Mouse (Mus musculus) kidney, embryonic 15.5 days (tissue): ENCODE data around the gene Pagr1a. TPM values are rescaled to one million over a fixed set of nuclear protein-coding genes. Genes with fewer than 3 reads are reported as not detected.

Source experiments
- ATAC-seq: fragments of 200-750 bp; cut with Nextera tagmentation; replicated peaks from 2 replicates; pipeline ENCODE4 v1.8.0; 2017; ENCODE audit warnings: moderate TSS enrichment; ENCODE audit not compliant: low FRiP score
- H3K27ac ChIP-seq: fragments of 300-500 bp; sonication (generic); 2 replicates; pipeline ENCODE4 v1.5.1; 2015; ENCODE audit warnings: mild to moderate bottlenecking, inconsistent platforms
- H3K27me3 ChIP-seq: fragments of 300-500 bp; sonication (generic); 2 replicates; pipeline ENCODE4 v1.6.1; 2015; ENCODE audit warnings: inconsistent platforms
- H3K36me3 ChIP-seq: fragments of 300-500 bp; sonication (generic); 2 replicates; pipeline ENCODE4 v1.6.1; 2015; ENCODE audit warnings: inconsistent platforms
- H3K4me1 ChIP-seq: fragments of 300-500 bp; sonication (generic); 2 replicates; pipeline ENCODE4 v1.6.1; 2015; ENCODE audit warnings: inconsistent platforms
- H3K4me2 ChIP-seq: fragments of 300-500 bp; sonication (generic); 2 replicates; pipeline ENCODE4 v1.6.1; 2015; ENCODE audit warnings: moderate library complexity, mild to moderate bottlenecking, inconsistent platforms
- H3K4me3 ChIP-seq: fragments of 300-500 bp; sonication (generic); replicated peaks from 2 replicates; pipeline ENCODE4 v1.5.1; 2015; ENCODE audit warnings: mild to moderate bottlenecking, inconsistent platforms
- H3K9ac ChIP-seq: fragments of 300-500 bp; sonication (generic); 2 replicates; pipeline ENCODE4 v1.6.1; 2015; ENCODE audit warnings: mild to moderate bottlenecking, inconsistent platforms
- H3K9me3 ChIP-seq: fragments of 300-500 bp; sonication (generic); replicated peaks from 2 replicates; pipeline ENCODE4 v1.6.1; 2016; ENCODE audit warnings: inconsistent platforms
- WGBS: fragments of 180-500 bp; shearing (Covaris S2); methylation state at CpG from one replicate; pipeline ENCODE4 v1.1.7; 2015; ENCODE audit warnings: mixed read lengths; 5-methylcytosine and 5-hydroxymethylcytosine counted together
- polyA plus RNA-seq: library from polyadenylated mRNA; unstranded; fragments of >200 nt; fragmentation: Nextera tagmentation; extraction: Ambion mirVana; gene quantifications from 2 replicates; pipeline ENCODE4 v1.2.1, GENCODE M21; 2015

Gene Pagr1a
- polyA plus RNA-seq, 1 experiment from 2014 or later = 59.5 TPM

- H3K9me3 ChIP-seq = no peaks in the 10 kb centered on the region
- peak overlapping the region; percentile 99 for H3K27ac ChIP-seq
- no peaks in the 10 kb centered on the region for H3K27me3 ChIP-seq
- 1% methylated on average over 14 of the region's 48 CpGs for WGBS
- H3K4me2 ChIP-seq = peak overlapping the region; percentile 92
- H3K4me3 ChIP-seq = peak overlapping the region; percentile 77
- ATAC-seq = peak; percentile 44
- peaks cover 65% of the 10 kb centered on the region for H3K36me3 ChIP-seq
- H3K9ac ChIP-seq = peak overlapping the region; percentile 97
- peaks cover 52% of the 10 kb centered on the region for H3K4me1 ChIP-seq
Measured at GRCm38 (mm10) chr7:127026161-127026600, 9.0 kb upstream of the Pagr1a start.

- peak overlapping the region; percentile 92 for H3K4me2 ChIP-seq
- H3K27ac ChIP-seq = peak overlapping the region; percentile 99
- no peaks in the 10 kb centered on the region for H3K9me3 ChIP-seq
- under 1% methylated on average over 59 of the region's 65 CpGs for WGBS
- H3K4me3 ChIP-seq = peak overlapping the region; percentile 77
- peaks cover 57% of the 10 kb centered on the region for H3K4me1 ChIP-seq
- no peak; the same call in 1 of the 2 replicates for ATAC-seq
- peak overlapping the region; percentile 97 for H3K9ac ChIP-seq
- peaks cover 60% of the 10 kb centered on the region for H3K36me3 ChIP-seq
- no peaks in the 10 kb centered on the region for H3K27me3 ChIP-seq
Measured at GRCm38 (mm10) chr7:127025556-127026160, 8.5 kb upstream of the Pagr1a start.

GRCm38 (mm10) chr7:127024755-127025555 is 7.8 kb upstream of the Pagr1a start:
- peak overlapping the region; percentile 77 for H3K4me3 ChIP-seq
- under 1% methylated on average over 30 of the region's 30 CpGs for whole genome bisulfite sequencing
- peak; percentile 20 for ATAC-seq
- H3K27me3 ChIP-seq = no peaks in the 10 kb centered on the region
- peak overlapping the region; percentile 97 for H3K9ac ChIP-seq
- no peaks in the 10 kb centered on the region for H3K9me3 ChIP-seq
- H3K27ac ChIP-seq = peak overlapping the region; percentile 99
- H3K4me2 ChIP-seq = peak overlapping the region; percentile 92
- H3K36me3 ChIP-seq = peaks cover 53% of the 10 kb centered on the region
- peaks cover 64% of the 10 kb centered on the region for H3K4me1 ChIP-seq

GRCm38 (mm10) chr7:127023896-127024690 is 6.9 kb upstream of the Pagr1a start:
- H3K4me1 ChIP-seq = peaks cover 73% of the 10 kb centered on the region
- WGBS = 22% methylated on average over 19 of the region's 19 CpGs

DNA sequence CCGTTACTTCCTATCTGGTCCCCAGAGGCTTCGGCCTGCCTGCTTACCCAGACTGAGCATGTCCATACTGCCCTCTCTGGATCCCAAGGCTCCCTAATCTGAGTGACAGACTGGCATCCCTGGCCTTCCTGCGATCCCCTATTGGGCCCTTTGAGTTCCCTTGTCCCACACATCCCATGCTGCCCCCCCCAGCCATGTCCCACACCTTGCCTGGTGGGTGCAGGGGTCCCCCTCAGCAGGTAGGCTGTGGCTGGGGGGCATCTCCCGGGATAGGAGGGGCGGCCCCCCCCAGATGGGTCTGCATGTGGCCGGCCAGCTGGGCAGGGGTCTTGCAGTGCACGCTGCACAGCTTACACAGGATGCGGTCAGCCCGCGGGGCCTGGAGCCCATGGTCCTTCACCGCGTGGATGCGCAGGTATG is 6.1 kb upstream of the Pagr1a start:
- Histone ChIP-seq H3K4me1 (peaks cover 75% of the 10 kb centered on the region), H3K4me2 (peak overlapping the region; percentile 92), H3K27ac (peak overlapping the region; percentile 99), H3K9ac (peak overlapping the region; percentile 97), H3K27me3 (no peaks in the 10 kb centered on the region), H3K9me3 (no peaks in the 10 kb centered on the region), H3K4me3 (peak overlapping the region; percentile 77), H3K36me3 (peaks cover 36% of the 10 kb centered on the region)
- WGBS = 77% methylated on average over 13 of the region's 13 CpGs
- ATAC-seq = no peak

More at GRCm38 (mm10) chr7:127023896-127024690, 6.9 kb upstream of the Pagr1a start:
- H3K9me3 ChIP-seq = no peaks in the 10 kb centered on the region
- H3K9ac ChIP-seq = peak overlapping the region; percentile 97
- H3K27me3 ChIP-seq = no peaks in the 10 kb centered on the region
- peak overlapping the region; percentile 92 for H3K4me2 ChIP-seq
- peaks cover 44% of the 10 kb centered on the region for H3K36me3 ChIP-seq
- peak overlapping the region; percentile 99 for H3K27ac ChIP-seq
- ATAC-seq = no peak
- H3K4me3 ChIP-seq = peak overlapping the region; percentile 77

DNA sequence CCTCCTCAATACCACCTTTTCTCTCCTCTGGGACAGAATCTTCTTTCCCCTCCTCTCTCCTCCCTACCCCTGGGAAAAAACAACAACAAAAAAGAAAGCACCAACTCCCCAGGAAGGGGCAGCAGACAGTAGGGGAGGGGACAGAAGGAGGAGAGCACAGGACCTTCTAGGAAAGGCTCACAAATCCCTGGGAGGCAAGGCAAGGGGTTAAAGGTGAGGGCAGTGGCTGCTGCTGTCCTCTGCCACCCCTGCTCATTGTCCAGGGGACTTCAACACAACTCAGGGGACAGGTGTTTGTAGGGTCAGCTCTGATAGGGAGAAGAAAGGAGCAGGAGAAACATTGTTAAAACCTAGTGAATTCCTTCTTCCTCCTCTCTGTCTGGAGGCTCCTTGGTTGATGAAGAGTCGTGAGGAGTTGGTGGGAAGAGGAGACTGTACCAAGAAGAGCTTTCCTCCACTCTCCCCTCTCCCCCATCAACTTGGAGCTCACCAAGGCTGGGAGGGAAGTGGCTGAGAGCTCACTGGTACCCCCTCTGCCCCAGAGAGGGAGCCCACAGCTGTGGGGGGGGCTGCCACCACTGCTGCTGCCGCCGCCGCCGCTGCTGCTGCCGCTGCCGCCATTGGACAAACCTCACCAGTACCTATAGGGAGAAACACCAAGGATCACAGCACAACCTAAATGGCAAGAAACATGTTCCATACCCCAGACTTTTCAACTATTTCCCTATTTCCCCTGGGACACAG is 5.5 kb upstream of the Pagr1a start:
- WGBS = 77% methylated on average over 7 of the region's 7 CpGs
- Histone ChIP-seq H3K9me3 (no peaks in the 10 kb centered on the region), H3K36me3 (peaks cover 32% of the 10 kb centered on the region), H3K4me3 (peak overlapping the region; percentile 77; the same call in 1 of the 2 replicates), H3K9ac (peak overlapping the region; percentile 97; the same call in 1 of the 2 replicates), H3K4me2 (peak overlapping the region; percentile 92), H3K27ac (peak overlapping the region; percentile 99), H3K4me1 (peaks cover 75% of the 10 kb centered on the region), H3K27me3 (no peaks in the 10 kb centered on the region)
- no peak for ATAC-seq

- 49% methylated on average over 5 of the region's 5 CpGs for WGBS
- Histone ChIP-seq H3K4me3 (peak overlapping the region; percentile 54), H3K4me1 (peaks cover 75% of the 10 kb centered on the region), H3K9ac (peak overlapping the region; percentile 62), H3K4me2 (peak overlapping the region; percentile 92), H3K36me3 (peaks cover 32% of the 10 kb centered on the region), H3K27me3 (no peaks in the 10 kb centered on the region), H3K27ac (peak overlapping the region; percentile 99), H3K9me3 (no peaks in the 10 kb centered on the region)
- no peak for ATAC-seq
Measured at GRCm38 (mm10) chr7:127021563-127022527, 4.7 kb upstream of the Pagr1a start.

- peak within 1 kb of the TSS; percentile 92 for H3K4me2 ChIP-seq
- peak; percentile 18; the same call in 1 of the 2 replicates for ATAC-seq
- no peaks in the 10 kb centered on the region for H3K27me3 ChIP-seq
- H3K36me3 ChIP-seq = peaks cover 32% of the 10 kb centered on the region
- peak within 1 kb of the TSS; percentile 54 for H3K4me3 ChIP-seq
- no peaks in the 10 kb centered on the region for H3K9me3 ChIP-seq
- peak within 1 kb of the TSS; percentile 99 for H3K27ac ChIP-seq
- H3K4me1 ChIP-seq = peaks cover 77% of the 10 kb centered on the region
- WGBS = 1% methylated on average over 37 of the region's 37 CpGs
- peak within 1 kb of the TSS; percentile 62 for H3K9ac ChIP-seq
Measured at GRCm38 (mm10) chr7:127020901-127021562, 3.9 kb upstream of the Pagr1a start, which contains the start of the genes Gm42742 and Prrt2. Gene Gm42742, minus strand, starts transcription at chr7:127021097. Gene Prrt2, minus strand, starts transcription at chr7:127021211.

GRCm38 (mm10) chr7:127020491-127020890 is 3.3 kb upstream of the Pagr1a start:
- Histone ChIP-seq H3K27ac (peak overlapping the region; percentile 99), H3K4me1 (peaks cover 82% of the 10 kb centered on the region)
- ATAC-seq = no peak

GRCm38 (mm10) chr7:127020031-127020430 is 2.9 kb upstream of the Pagr1a start:
- no peak for ATAC-seq

More at GRCm38 (mm10) chr7:127020491-127020890, 3.3 kb upstream of the Pagr1a start:
- Histone ChIP-seq H3K9me3 (no peaks in the 10 kb centered on the region), H3K9ac (peak overlapping the region; percentile 62), H3K36me3 (peaks cover 36% of the 10 kb centered on the region), H3K4me2 (peak overlapping the region; percentile 92), H3K27me3 (no peaks in the 10 kb centered on the region), H3K4me3 (peak overlapping the region; percentile 54)
- WGBS = 45% methylated on average over 5 of the region's 5 CpGs

More at GRCm38 (mm10) chr7:127020031-127020430, 2.9 kb upstream of the Pagr1a start:
- Histone ChIP-seq H3K9me3 (no peaks in the 10 kb centered on the region), H3K4me3 (peak overlapping the region; percentile 54), H3K4me2 (peak overlapping the region; percentile 92), H3K9ac (peak overlapping the region; percentile 21), H3K36me3 (peaks cover 41% of the 10 kb centered on the region), H3K4me1 (peaks cover 87% of the 10 kb centered on the region), H3K27ac (peak overlapping the region; percentile 99), H3K27me3 (no peaks in the 10 kb centered on the region)
- WGBS = 64% methylated on average over 3 of the region's 3 CpGs
